Mouse (Mus musculus) left cerebral cortex, postnatal 10 days (tissue): ENCODE data around the gene Fam102b. TPM values are rescaled to one million over a fixed set of nuclear protein-coding genes. Genes with fewer than 3 reads are reported as not detected.

Source experiments
- DNase-seq, 2 experiments: peaks; one replicate each; pipeline ENCODE4 v3.0.0; 2021 to 2022; ENCODE audit warnings: low spot score in 2 of 2, mixed read lengths in 1 of 2; ENCODE audit errors: extremely low spot score in 1 of 2
- intact Hi-C: fragments of 180-260 bp; cut with DNase I; formaldehyde crosslinking; loops from one replicate; pipeline ENCODE4 v1.15.1; 2025
- total RNA-seq, 2 experiments: library from RNA; stranded (reverse); gene quantifications; 2 replicates each; pipeline ENCODE4 v1.2.3; 2021

Gene Fam102b
- total RNA-seq, 2 experiments from 2014 or later: 64.4 to 67.9 TPM

GRCm38 (mm10) chr3:108973980-108974660 lies 53.3 kb downstream of the Fam102b start:
- intact Hi-C loops: no loop called here
- DNase-seq: no peak

GRCm38 (mm10) chr3:108966051-108966450 lies 61.4 kb downstream of the Fam102b start:
- intact Hi-C loops: no loop called here
- DNase-seq: no peak

GRCm38 (mm10) chr3:108964361-108965044 lies 62.9 kb downstream of the Fam102b start:
- DNase-seq: no peak
- intact Hi-C loops: loop anchor here (5.0 kb wide), 1 partner anchor 52 kb away; the partner anchor contains the start of gene Prpf38b

GRCm38 (mm10) chr3:108963776-108964175 lies 63.6 kb downstream of the Fam102b start:
- intact Hi-C loops: loop anchor here (5.0 kb wide), 1 partner anchor 51 kb away; the partner anchor contains the start of gene Prpf38b
- no peak for DNase-seq

GRCm38 (mm10) chr3:108963278-108963677 lies 64.1 kb downstream of the Fam102b start:
- intact Hi-C loops: loop anchor here (5.0 kb wide), 1 partner anchor 51 kb away; the partner anchor contains the start of gene Prpf38b
- DNase-seq: no peak

- intact Hi-C loops: loop anchor here (5.0 kb wide), 1 partner anchor 49 kb away; the partner anchor contains the start of gene Prpf38b
- no peak for DNase-seq
Measured at GRCm38 (mm10) chr3:108961655-108962054, 65.8 kb downstream of the Fam102b start.

- DNase-seq: peak; percentile 23 to 40
- intact Hi-C loops: loop anchor here (5.0 kb wide), 1 partner anchor 49 kb away; the partner anchor contains the start of gene Prpf38b
Measured at GRCm38 (mm10) chr3:108961226-108961625, 66.2 kb downstream of the Fam102b start.

GRCm38 (mm10) chr3:108959680-108960295 lies 67.6 kb downstream of the Fam102b start:
- intact Hi-C loops: loop anchor here (5.0 kb wide), 1 partner anchor 47 kb away; the partner anchor contains the start of gene Prpf38b
- no peak for DNase-seq

GRCm38 (mm10) chr3:108957976-108958375 lies 69.4 kb downstream of the Fam102b start:
- intact Hi-C loops: no loop called here
- DNase-seq: no peak

GRCm38 (mm10) chr3:108940996-108941395 lies 86.4 kb downstream of the Fam102b start:
- intact Hi-C loops: no loop called here
- DNase-seq: no peak

GRCm38 (mm10) chr3:108940001-108940633 lies 87.3 kb downstream of the Fam102b start, which contains the start of gene Gm9857:
TSS of gene Gm9857 (minus strand) at chr3:108940445.
- peak in 1 of 2 experiments; percentile 36 for DNase-seq
- intact Hi-C loops: no loop called here

- DNase-seq: no peak
- intact Hi-C loops: no loop called here
Measured at GRCm38 (mm10) chr3:108939573-108939972, 87.8 kb downstream of the Fam102b start, which contains the start of gene Henmt1. TSS of gene Henmt1 (plus strand) at chr3:108939873.

- intact Hi-C loops: no loop called here
- DNase-seq: no peak
Measured at GRCm38 (mm10) chr3:108938691-108939090, 88.7 kb downstream of the Fam102b start.

- intact Hi-C loops: no loop called here
- DNase-seq: no peak
Measured at GRCm38 (mm10) chr3:108933557-108933956, 93.8 kb downstream of the Fam102b start.

- no peak for DNase-seq
- intact Hi-C loops: no loop called here
Measured at GRCm38 (mm10) chr3:108926308-108926707, 101.1 kb downstream of the Fam102b start.

GRCm38 (mm10) chr3:108925677-108926076 lies 101.7 kb downstream of the Fam102b start:
- no peak for DNase-seq
- intact Hi-C loops: no loop called here

GRCm38 (mm10) chr3:108921822-108922221 lies 105.6 kb downstream of the Fam102b start:
- intact Hi-C loops: no loop called here
- DNase-seq: no peak
